Mouse (Mus musculus) left cerebral cortex, postnatal 10 days (tissue): ENCODE measurements at regions not wholly inside any gene's neighbourhood (a gene's known extent, or its start where the extent isn't known, plus 50 kb on each side); places are given as distances from the start of the nearest gene placed in this dataset.
A peak's percentile ranks its signal among the peaks of the same experiment; 100 is the strongest.

Experiments
- DNase-seq, 2 experiments: peaks; one replicate each; pipeline ENCODE4 v3.0.0; 2021 to 2022; ENCODE audit warnings: low spot score in 2 of 2, mixed read lengths in 1 of 2; ENCODE audit errors: extremely low spot score in 1 of 2
- intact Hi-C: fragments of 180-260 bp; cut with DNase I; formaldehyde crosslinking; loops from one replicate; pipeline ENCODE4 v1.15.1; 2025

- intact Hi-C loops: no loop called here
- DNase-seq: no peak
These were observed 97.7 kb upstream of the Sall1 start for GRCm38 (mm10) chr8:89141529-89142235.

DNA sequence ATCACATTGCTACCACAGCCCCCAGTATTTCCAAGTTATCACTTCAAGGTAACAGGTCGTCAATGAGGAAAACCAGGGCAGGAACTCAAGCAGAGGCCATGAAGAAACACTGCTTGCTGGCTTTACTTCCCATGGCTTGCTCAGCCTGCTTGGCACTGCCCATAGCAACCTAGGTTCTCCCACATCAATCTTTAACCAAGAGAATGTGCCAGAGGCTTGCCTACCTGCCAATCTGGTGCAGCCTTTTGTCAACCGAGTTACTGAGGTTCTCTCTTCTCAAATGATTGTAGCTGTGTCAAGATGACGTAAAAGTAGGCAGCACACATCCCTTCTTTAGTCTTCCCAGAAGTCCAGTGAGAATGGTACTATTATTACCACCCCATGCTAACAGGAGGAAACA is 95.9 kb upstream of the Sall1 start:
- DNase-seq: no peak
- intact Hi-C loops: no loop called here

GRCm38 (mm10) chr8:89138416-89139125 is 94.6 kb upstream of the Sall1 start:
- DNase-seq: no peak
- intact Hi-C loops: no loop called here

DNA sequence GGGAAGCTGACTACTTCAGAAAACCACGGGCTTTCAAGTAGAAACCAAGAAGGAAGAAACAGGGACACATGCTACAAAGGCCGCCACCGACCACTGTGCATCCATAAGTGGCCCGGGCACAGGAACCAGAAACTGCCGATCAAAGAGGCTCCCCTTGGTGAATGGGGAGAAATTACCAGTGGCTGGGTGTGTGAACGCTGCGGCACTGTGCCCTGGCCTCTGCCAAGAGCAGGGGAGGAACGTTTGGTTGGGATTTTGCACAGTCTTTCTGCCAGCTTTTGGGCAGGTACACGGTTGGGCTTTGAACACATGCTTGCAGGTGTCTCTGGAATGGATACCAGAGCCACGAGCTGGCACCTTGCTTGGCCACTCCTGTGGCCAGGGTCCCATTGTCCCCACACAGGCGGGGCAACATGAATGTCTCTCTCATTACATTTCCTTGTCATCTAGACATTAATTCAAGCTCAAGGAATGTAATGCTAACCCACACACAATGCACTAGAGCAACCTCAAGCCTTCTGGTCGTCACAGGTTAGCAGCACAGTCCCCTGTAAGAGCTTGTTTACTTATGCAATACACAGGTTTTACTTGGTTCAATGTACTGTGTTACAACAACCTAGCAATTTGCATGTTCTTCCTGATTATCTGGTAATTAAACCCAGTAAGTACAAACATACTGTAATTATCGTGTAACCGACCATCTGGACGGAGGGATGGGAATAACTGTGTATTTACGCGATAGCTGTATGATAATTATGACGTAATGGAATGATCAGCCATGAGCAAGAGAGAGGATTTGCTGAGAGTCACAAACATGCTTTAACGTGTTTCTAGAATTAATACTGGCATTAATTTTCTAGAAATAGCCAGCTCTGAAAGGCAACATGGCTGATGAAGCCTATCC is 90.9 kb upstream of the Sall1 start:
- intact Hi-C loops: no loop called here
- peak in 1 of 2 experiments; percentile 23 for DNase-seq

- intact Hi-C loops: no loop called here
- DNase-seq: no peak
These were observed 90.1 kb upstream of the Sall1 start for GRCm38 (mm10) chr8:89134058-89134457.

DNA sequence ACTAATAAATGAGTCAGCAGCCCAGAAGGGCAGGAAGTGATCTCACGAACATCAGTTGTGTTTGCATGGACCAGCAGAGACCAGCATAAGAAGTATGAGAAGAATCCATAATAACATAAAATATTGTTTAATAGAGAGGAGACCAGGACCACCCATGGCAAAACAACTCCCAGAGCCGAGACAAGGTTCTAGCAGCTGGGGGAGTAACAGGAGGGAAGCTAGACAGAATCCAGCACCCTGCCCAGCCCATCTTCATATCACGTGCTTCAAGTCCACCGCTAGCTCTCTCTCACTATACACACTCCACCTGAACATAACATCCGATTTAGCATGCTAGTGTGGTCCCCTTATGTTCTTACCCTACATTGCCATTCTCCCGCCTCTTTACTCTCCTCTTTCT is 77.1 kb upstream of the Sall1 start:
- no peak for DNase-seq
- intact Hi-C loops: no loop called here

- intact Hi-C loops: no loop called here
- no peak for DNase-seq
These were observed 64.1 kb upstream of the Sall1 start for GRCm38 (mm10) chr8:89107895-89108660.

GRCm38 (mm10) chr8:89106346-89106745 is 62.4 kb upstream of the Sall1 start:
- intact Hi-C loops: no loop called here
- DNase-seq: no peak

DNA sequence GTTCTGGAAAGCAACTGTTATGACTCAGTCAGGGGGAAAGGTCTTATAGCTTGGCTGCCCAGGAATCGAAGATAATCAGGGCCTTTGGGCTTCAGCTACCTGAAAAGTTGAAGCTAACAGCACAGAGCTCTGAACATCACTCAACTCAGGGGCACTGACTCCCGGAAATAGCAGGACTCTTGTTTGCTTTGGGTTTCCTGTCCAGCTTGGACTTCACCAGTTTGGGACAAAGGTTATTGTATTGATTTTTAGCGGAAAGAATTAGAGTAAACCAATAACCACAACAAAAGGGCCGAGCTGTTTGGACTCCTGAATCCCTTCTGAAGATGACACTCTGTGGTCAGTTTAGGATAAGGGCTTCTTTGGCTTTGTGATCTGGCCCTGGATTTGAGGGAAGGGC is 53.4 kb upstream of the Sall1 start:
- no peak for DNase-seq
- intact Hi-C loops: no loop called here
